Mouse (Mus musculus): ENCODE data around the gene Tomm22. TPM values are rescaled to one million over a fixed set of nuclear protein-coding genes. Genes with fewer than 3 reads are reported as not detected.

The Tomm22 gene
- polyA plus RNA-seq (2014; fragmentation: Nextera tagmentation; extraction: Ambion mirVana), result 337 and 338 TPM in 2 replicates

GRCm38 (mm10) chr15:79670249-79670971 lies at the start of gene Tomm22:
Gene Tomm22, plus strand, starts transcription at chr15:79670861.
- Histone ChIP-seq H3K4me1 (replicated peaks; ENCODE audit: control insufficient read depth, insufficient read depth, low read length) (peaks cover 3% of the 10 kb centered on the region; the same call in 1 of the 2 replicates), H3K9me3 (ENCODE audit: control insufficient read depth, low read length) (no peaks in the 10 kb centered on the region), H3K36me3 (ENCODE audit: control insufficient read depth, insufficient read depth, low read length) (peaks cover 5% of the 10 kb centered on the region; the same call in 1 of the 2 replicates), H3K27me3 (ENCODE audit: control insufficient read depth, insufficient read depth, low read length) (no peaks in the 10 kb centered on the region), H3K4me3 (ENCODE audit: low read depth, low read length) (peak within 1 kb of the TSS; percentile 93), H3K27ac (ENCODE audit: low read depth, low read length) (no peak within 1 kb of the TSS), H3K4me2 (replicated peaks; ENCODE audit: low read depth, low read length) (peak within 1 kb of the TSS; percentile 74), H3K9ac (ENCODE audit: low read depth, low read length) (peak within 1 kb of the TSS; percentile 83)
- WGBS, result 20% methylated on average over 31 of the region's 33 CpGs
- ATAC-seq (ENCODE audit: low FRiP score), result peak; percentile 94
- DNase-seq (ENCODE audit: low spot score), result peak; percentile 92

- Histone ChIP-seq H3K27ac (ENCODE audit: low read depth, low read length) (no peak overlapping the region), H3K36me3 (ENCODE audit: control insufficient read depth, insufficient read depth, low read length) (peaks cover 6% of the 10 kb centered on the region), H3K9ac (ENCODE audit: low read depth, low read length) (no peak overlapping the region), H3K4me1 (replicated peaks; ENCODE audit: control insufficient read depth, insufficient read depth, low read length) (no peaks in the 10 kb centered on the region), H3K4me2 (replicated peaks; ENCODE audit: low read depth, low read length) (no peak overlapping the region), H3K27me3 (ENCODE audit: control insufficient read depth, insufficient read depth, low read length) (no peaks in the 10 kb centered on the region), H3K4me3 (ENCODE audit: low read depth, low read length) (no peak overlapping the region), H3K9me3 (ENCODE audit: control insufficient read depth, low read length) (no peaks in the 10 kb centered on the region)
- DNase-seq (ENCODE audit: low spot score) (no peak), ATAC-seq (ENCODE audit: low FRiP score) (no peak)
- 72% methylated on average over 2 of the region's 2 CpGs for WGBS
These were observed 40.2 kb upstream of the Tomm22 start for GRCm38 (mm10) chr15:79630471-79630870.

GRCm38 (mm10) chr15:79641135-79641817 lies 29.4 kb upstream of the Tomm22 start:
- Histone ChIP-seq H3K9me3 (ENCODE audit: control insufficient read depth, low read length) (no peaks in the 10 kb centered on the region), H3K4me2 (replicated peaks; ENCODE audit: low read depth, low read length) (no peak overlapping the region), H3K27me3 (ENCODE audit: control insufficient read depth, insufficient read depth, low read length) (no peaks in the 10 kb centered on the region), H3K4me1 (replicated peaks; ENCODE audit: control insufficient read depth, insufficient read depth, low read length) (no peaks in the 10 kb centered on the region), H3K9ac (ENCODE audit: low read depth, low read length) (no peak overlapping the region), H3K4me3 (ENCODE audit: low read depth, low read length) (no peak overlapping the region), H3K27ac (ENCODE audit: low read depth, low read length) (no peak overlapping the region), H3K36me3 (ENCODE audit: control insufficient read depth, insufficient read depth, low read length) (no peaks in the 10 kb centered on the region)
- DNase-seq (ENCODE audit: low spot score), result no peak
- no peak for ATAC-seq (ENCODE audit: low FRiP score)
- 79% methylated on average over 12 of the region's 12 CpGs for WGBS

GRCm38 (mm10) chr15:79645483-79645882 lies 25.2 kb upstream of the Tomm22 start:
- H3K36me3 ChIP-seq (ENCODE audit: control insufficient read depth, insufficient read depth, low read length), result peaks cover 4% of the 10 kb centered on the region; the same call in 1 of the 2 replicates
- 74% methylated on average over 2 of the region's 2 CpGs for WGBS
- ATAC-seq (ENCODE audit: low FRiP score), result no peak

GRCm38 (mm10) chr15:79648130-79648529 lies 22.5 kb upstream of the Tomm22 start:
- no peak overlapping the region for H3K4me2 ChIP-seq (replicated peaks; ENCODE audit: low read depth, low read length)
- no peak for ATAC-seq (ENCODE audit: low FRiP score)
- H3K9me3 ChIP-seq (ENCODE audit: control insufficient read depth, low read length), result no peaks in the 10 kb centered on the region
- no peak overlapping the region for H3K4me3 ChIP-seq (ENCODE audit: low read depth, low read length)
- H3K4me1 ChIP-seq (replicated peaks; ENCODE audit: control insufficient read depth, insufficient read depth, low read length), result no peaks in the 10 kb centered on the region
- DNase-seq (ENCODE audit: low spot score), result no peak
- 91% methylated on average over 12 of the region's 12 CpGs for WGBS
- H3K27ac ChIP-seq (ENCODE audit: low read depth, low read length), result no peak overlapping the region
- no peaks in the 10 kb centered on the region for H3K27me3 ChIP-seq (ENCODE audit: control insufficient read depth, insufficient read depth, low read length)
- H3K9ac ChIP-seq (ENCODE audit: low read depth, low read length), result no peak overlapping the region
- peaks cover 4% of the 10 kb centered on the region; the same call in 1 of the 2 replicates for H3K36me3 ChIP-seq (ENCODE audit: control insufficient read depth, insufficient read depth, low read length)

More at GRCm38 (mm10) chr15:79645483-79645882, 25.2 kb upstream of the Tomm22 start:
- Histone ChIP-seq H3K9ac (ENCODE audit: low read depth, low read length) (no peak overlapping the region), H3K4me2 (replicated peaks; ENCODE audit: low read depth, low read length) (no peak overlapping the region), H3K27me3 (ENCODE audit: control insufficient read depth, insufficient read depth, low read length) (no peaks in the 10 kb centered on the region), H3K4me1 (replicated peaks; ENCODE audit: control insufficient read depth, insufficient read depth, low read length) (no peaks in the 10 kb centered on the region), H3K27ac (ENCODE audit: low read depth, low read length) (no peak overlapping the region), H3K4me3 (ENCODE audit: low read depth, low read length) (no peak overlapping the region), H3K9me3 (ENCODE audit: control insufficient read depth, low read length) (no peaks in the 10 kb centered on the region)
- DNase-seq (ENCODE audit: low spot score), result no peak

GRCm38 (mm10) chr15:79650569-79650968 lies 20.1 kb upstream of the Tomm22 start:
- DNase-seq (ENCODE audit: low spot score) (peak; percentile 71), ATAC-seq (ENCODE audit: low FRiP score) (no peak)
- Histone ChIP-seq H3K9me3 (ENCODE audit: control insufficient read depth, low read length) (no peaks in the 10 kb centered on the region), H3K4me3 (ENCODE audit: low read depth, low read length) (no peak overlapping the region), H3K9ac (ENCODE audit: low read depth, low read length) (no peak overlapping the region), H3K27ac (ENCODE audit: low read depth, low read length) (no peak overlapping the region), H3K4me1 (replicated peaks; ENCODE audit: control insufficient read depth, insufficient read depth, low read length) (no peaks in the 10 kb centered on the region), H3K36me3 (ENCODE audit: control insufficient read depth, insufficient read depth, low read length) (peaks cover 4% of the 10 kb centered on the region; the same call in 1 of the 2 replicates), H3K27me3 (ENCODE audit: control insufficient read depth, insufficient read depth, low read length) (no peaks in the 10 kb centered on the region), H3K4me2 (replicated peaks; ENCODE audit: low read depth, low read length) (no peak overlapping the region)

- Histone ChIP-seq H3K27me3 (ENCODE audit: control insufficient read depth, insufficient read depth, low read length) (no peaks in the 10 kb centered on the region), H3K36me3 (ENCODE audit: control insufficient read depth, insufficient read depth, low read length) (peaks cover 4% of the 10 kb centered on the region; the same call in 1 of the 2 replicates)
- 78% methylated on average over 4 of the region's 4 CpGs for WGBS
These were observed 19.2 kb upstream of the Tomm22 start for GRCm38 (mm10) chr15:79651481-79651880.

GRCm38 (mm10) chr15:79656451-79656850 lies 14.2 kb upstream of the Tomm22 start:
- Histone ChIP-seq H3K27me3 (ENCODE audit: control insufficient read depth, insufficient read depth, low read length) (no peaks in the 10 kb centered on the region), H3K4me1 (replicated peaks; ENCODE audit: control insufficient read depth, insufficient read depth, low read length) (no peaks in the 10 kb centered on the region), H3K9ac (ENCODE audit: low read depth, low read length) (no peak overlapping the region), H3K36me3 (ENCODE audit: control insufficient read depth, insufficient read depth, low read length) (no peaks in the 10 kb centered on the region), H3K4me2 (replicated peaks; ENCODE audit: low read depth, low read length) (no peak overlapping the region), H3K4me3 (ENCODE audit: low read depth, low read length) (no peak overlapping the region), H3K9me3 (ENCODE audit: control insufficient read depth, low read length) (no peaks in the 10 kb centered on the region), H3K27ac (ENCODE audit: low read depth, low read length) (no peak overlapping the region)
- 94% methylated on average over 14 of the region's 14 CpGs for WGBS
- DNase-seq (ENCODE audit: low spot score) (no peak), ATAC-seq (ENCODE audit: low FRiP score) (no peak)

More at GRCm38 (mm10) chr15:79651481-79651880, 19.2 kb upstream of the Tomm22 start:
- ATAC-seq (ENCODE audit: low FRiP score) (no peak), DNase-seq (ENCODE audit: low spot score) (peak; percentile 30)
- Histone ChIP-seq H3K4me1 (replicated peaks; ENCODE audit: control insufficient read depth, insufficient read depth, low read length) (no peaks in the 10 kb centered on the region), H3K4me3 (ENCODE audit: low read depth, low read length) (no peak overlapping the region), H3K4me2 (replicated peaks; ENCODE audit: low read depth, low read length) (no peak overlapping the region), H3K9ac (ENCODE audit: low read depth, low read length) (no peak overlapping the region), H3K27ac (ENCODE audit: low read depth, low read length) (no peak overlapping the region), H3K9me3 (ENCODE audit: control insufficient read depth, low read length) (no peaks in the 10 kb centered on the region)
